Mouse (Mus musculus) liver, embryonic 11.5 days (tissue): Measurements from ENCODE around the gene F7. TPM values are rescaled to one million over a fixed set of nuclear protein-coding genes. Genes with fewer than 3 reads are reported as not detected.

Experiments used
- ATAC-seq: fragments of 200-750 bp; cut with Nextera tagmentation; replicated peaks from 2 replicates; pipeline ENCODE4 v1.8.0; 2017; ENCODE audit warnings: moderate number of reproducible peaks, mild to moderate bottlenecking, moderate TSS enrichment, moderate library complexity; ENCODE audit not compliant: low FRiP score
- DNase-seq: peaks from one replicate; pipeline ENCODE4 v3.0.0-alpha.2; 2017; ENCODE audit warnings: low spot score
- H3K27ac ChIP-seq: fragments of 300-500 bp; sonication (generic); 2 replicates; pipeline ENCODE4 v1.5.1; 2014; ENCODE audit warnings: mild to moderate bottlenecking, low read depth, low read length, control low read depth
- H3K27me3 ChIP-seq: fragments of 300-500 bp; sonication (generic); replicated peaks from 2 replicates; pipeline ENCODE4 v1.6.1; 2014; ENCODE audit warnings: low read length, mixed read lengths; ENCODE audit not compliant: control insufficient read depth, insufficient read depth
- H3K36me3 ChIP-seq: fragments of 300-500 bp; sonication (generic); 2 replicates; pipeline ENCODE4 v1.6.1; 2014; ENCODE audit warnings: mild to moderate bottlenecking, low read length, moderate library complexity, mixed read lengths; ENCODE audit not compliant: control insufficient read depth, insufficient read depth
- H3K4me1 ChIP-seq: fragments of 300-500 bp; sonication (generic); replicated peaks from 2 replicates; pipeline ENCODE4 v1.6.1; 2014; ENCODE audit warnings: low read length, mixed read lengths; ENCODE audit not compliant: control insufficient read depth, insufficient read depth
- H3K4me2 ChIP-seq: fragments of 300-500 bp; sonication (generic); 2 replicates; pipeline ENCODE4 v1.6.1; 2014; ENCODE audit warnings: mild to moderate bottlenecking, control low read depth, moderate library complexity
- H3K4me3 ChIP-seq: fragments of 300-500 bp; sonication (generic); 2 replicates; pipeline ENCODE4 v1.5.1; 2014; ENCODE audit warnings: low read depth, low read length, control low read depth
- H3K9ac ChIP-seq: fragments of 300-500 bp; sonication (generic); 2 replicates; pipeline ENCODE4 v1.6.1; 2014; ENCODE audit warnings: low read depth, low read length, control low read depth
- H3K9me3 ChIP-seq: fragments of 300-500 bp; sonication (generic); 2 replicates; pipeline ENCODE4 v1.6.1; 2016; ENCODE audit warnings: low read length, inconsistent platforms, mixed read lengths; ENCODE audit not compliant: control insufficient read depth
- WGBS: fragments of 180-500 bp; shearing (Covaris S2); extraction: QIAGEN DNeasy Blood & Tissue Kit; methylation state at CpG from one replicate; pipeline ENCODE4 v1.1.7; 2014; 5-methylcytosine and 5-hydroxymethylcytosine counted together
- polyA plus RNA-seq: library from polyadenylated mRNA; unstranded; fragments of >200 nt; fragmentation: Nextera tagmentation; extraction: Ambion mirVana; gene quantifications from 2 replicates; pipeline ENCODE4 v1.2.1, GENCODE M21; 2014

F7 gene
- polyA plus RNA-seq: 2.9 and 3.8 TPM in 2 replicates

DNA sequence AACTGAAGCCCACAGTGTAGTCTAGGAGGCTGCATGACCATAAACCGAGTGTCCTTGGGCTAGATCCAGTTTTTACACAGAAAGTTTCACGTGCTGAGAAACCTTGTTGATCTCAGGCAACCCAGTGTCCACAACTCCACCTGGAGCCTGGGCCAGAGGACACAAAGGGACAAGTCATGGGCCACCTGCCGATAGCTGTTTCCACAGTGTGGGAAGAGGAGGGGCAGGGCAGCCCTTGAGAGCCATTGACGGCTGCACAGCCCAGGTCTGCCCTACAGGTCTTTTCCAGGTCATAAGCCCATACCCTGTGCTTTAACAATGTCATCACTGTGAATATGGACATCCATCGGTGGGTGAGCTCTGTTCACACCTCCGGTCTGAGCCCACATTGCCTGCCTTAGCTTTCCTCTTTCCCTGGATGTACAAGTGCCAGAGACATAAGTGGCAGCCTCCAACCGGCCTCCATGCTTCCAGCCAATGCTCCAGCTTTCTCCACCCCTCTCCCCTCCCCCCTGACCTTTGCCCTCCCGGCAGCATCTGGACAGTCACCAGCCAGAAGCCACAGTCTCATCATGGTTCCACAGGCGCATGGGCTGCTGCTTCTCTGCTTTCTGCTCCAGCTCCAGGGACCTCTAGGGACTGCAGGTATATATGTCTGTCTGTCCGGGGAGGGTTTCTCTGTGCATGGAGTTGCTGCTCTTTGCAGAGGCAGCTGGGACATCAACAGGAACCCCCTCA lies at the start of gene F7:
Gene F7 (plus strand): TSS at position 548 of the 738 bp plus-strand sequence.
- 57% methylated on average over 10 of the region's 10 CpGs for WGBS
- Histone ChIP-seq H3K9me3 (no peaks in the 10 kb centered on the region), H3K4me3 (no peak within 1 kb of the TSS; the same call in 1 of the 2 replicates), H3K27me3 (0 out of 2 replicates have a peak, but pooled peaks cover 4% of the 10 kb centered on the region), H3K4me2 (peak within 1 kb of the TSS; percentile 33; the same call in 1 of the 2 replicates), H3K36me3 (no peaks in the 10 kb centered on the region), H3K9ac (no peak within 1 kb of the TSS), H3K27ac (no peak within 1 kb of the TSS), H3K4me1 (no peaks in the 10 kb centered on the region)
- ATAC-seq: no peak; the same call in 1 of the 2 replicates
- no peak for DNase-seq

GRCm38 (mm10) chr8:12976290-12976689 lies 49.5 kb upstream of the F7 start:
- 63% methylated on average over 11 of the region's 11 CpGs for WGBS
- Histone ChIP-seq H3K4me1 (peaks cover 4% of the 10 kb centered on the region), H3K27me3 (0 out of 2 replicates have a peak, but pooled peaks cover 3% of the 10 kb centered on the region), H3K36me3 (no peaks in the 10 kb centered on the region; the same call in 1 of the 2 replicates), H3K9ac (no peak overlapping the region), H3K9me3 (no peaks in the 10 kb centered on the region), H3K4me3 (no peak overlapping the region), H3K4me2 (no peak overlapping the region), H3K27ac (no peak overlapping the region)
- ATAC-seq (no peak), DNase-seq (no peak)

GRCm38 (mm10) chr8:12976723-12977122 lies 49.1 kb upstream of the F7 start:
- WGBS: 33% methylated on average over 5 of the region's 5 CpGs
- DNase-seq: no peak
- no peak overlapping the region for H3K4me3 ChIP-seq
- H3K4me2 ChIP-seq: peak overlapping the region; percentile 23; the same call in 1 of the 2 replicates
- no peak for ATAC-seq
- H3K36me3 ChIP-seq: no peaks in the 10 kb centered on the region; the same call in 1 of the 2 replicates
- H3K9ac ChIP-seq: no peak overlapping the region
- H3K9me3 ChIP-seq: no peaks in the 10 kb centered on the region
- H3K27ac ChIP-seq: no peak overlapping the region
- peaks cover 4% of the 10 kb centered on the region for H3K4me1 ChIP-seq
- H3K27me3 ChIP-seq: 0 out of 2 replicates have a peak, but pooled peaks cover 3% of the 10 kb centered on the region

- Histone ChIP-seq H3K27me3 (0 out of 2 replicates have a peak, but pooled peaks cover 3% of the 10 kb centered on the region), H3K27ac (no peak overlapping the region)
These were observed 48.5 kb upstream of the F7 start for GRCm38 (mm10) chr8:12977325-12977724.

DNA sequence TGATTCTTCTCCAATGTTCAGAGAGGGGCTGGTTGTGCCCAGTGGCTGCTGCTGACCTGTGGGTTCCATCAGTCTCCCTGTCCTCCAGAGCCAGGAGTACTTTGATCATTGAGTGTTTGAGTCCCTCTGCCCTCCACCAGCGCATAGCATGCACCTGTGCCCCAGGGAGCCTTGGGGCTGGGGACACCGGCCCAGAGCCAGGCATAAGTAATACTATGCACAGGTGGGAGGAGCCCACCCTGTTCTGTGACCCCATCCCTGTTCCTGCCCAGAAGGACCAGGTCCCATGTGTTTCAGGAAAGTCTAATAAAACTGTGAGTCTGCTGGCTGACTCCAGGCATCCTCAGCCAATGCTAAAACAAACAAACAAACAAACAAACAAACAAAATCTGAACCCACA lies 47.5 kb upstream of the F7 start:
- Histone ChIP-seq H3K27me3 (0 out of 2 replicates have a peak, but pooled peaks cover 3% of the 10 kb centered on the region), H3K4me2 (no peak overlapping the region), H3K36me3 (no peaks in the 10 kb centered on the region; the same call in 1 of the 2 replicates), H3K4me3 (no peak overlapping the region), H3K27ac (no peak overlapping the region), H3K4me1 (peaks cover 4% of the 10 kb centered on the region), H3K9me3 (no peaks in the 10 kb centered on the region), H3K9ac (no peak overlapping the region)
- 48% methylated on average over 2 of the region's 2 CpGs for WGBS
- no peak for ATAC-seq
- DNase-seq: no peak

More at GRCm38 (mm10) chr8:12977325-12977724, 48.5 kb upstream of the F7 start:
- peak overlapping the region; percentile 23; the same call in 1 of the 2 replicates for H3K4me2 ChIP-seq
- peaks cover 4% of the 10 kb centered on the region for H3K4me1 ChIP-seq
- ATAC-seq (no peak), DNase-seq (no peak)
- WGBS: 44% methylated on average over 12 of the region's 12 CpGs
- H3K9ac ChIP-seq: no peak overlapping the region
- H3K9me3 ChIP-seq: no peaks in the 10 kb centered on the region
- no peaks in the 10 kb centered on the region; the same call in 1 of the 2 replicates for H3K36me3 ChIP-seq
- no peak overlapping the region for H3K4me3 ChIP-seq

GRCm38 (mm10) chr8:12978726-12979125 lies 47.1 kb upstream of the F7 start:
- no peaks in the 10 kb centered on the region for H3K9me3 ChIP-seq
- peak; percentile 48; the same call in 1 of the 2 replicates for ATAC-seq
- DNase-seq: no peak
- H3K4me2 ChIP-seq: no peak overlapping the region
- no peak overlapping the region for H3K9ac ChIP-seq
- H3K4me1 ChIP-seq: peaks cover 4% of the 10 kb centered on the region
- no peaks in the 10 kb centered on the region; the same call in 1 of the 2 replicates for H3K36me3 ChIP-seq
- 27% methylated on average over 5 of the region's 5 CpGs for WGBS
- H3K27me3 ChIP-seq: 0 out of 2 replicates have a peak, but pooled peaks cover 3% of the 10 kb centered on the region
- no peak overlapping the region for H3K27ac ChIP-seq
- H3K4me3 ChIP-seq: no peak overlapping the region

DNA sequence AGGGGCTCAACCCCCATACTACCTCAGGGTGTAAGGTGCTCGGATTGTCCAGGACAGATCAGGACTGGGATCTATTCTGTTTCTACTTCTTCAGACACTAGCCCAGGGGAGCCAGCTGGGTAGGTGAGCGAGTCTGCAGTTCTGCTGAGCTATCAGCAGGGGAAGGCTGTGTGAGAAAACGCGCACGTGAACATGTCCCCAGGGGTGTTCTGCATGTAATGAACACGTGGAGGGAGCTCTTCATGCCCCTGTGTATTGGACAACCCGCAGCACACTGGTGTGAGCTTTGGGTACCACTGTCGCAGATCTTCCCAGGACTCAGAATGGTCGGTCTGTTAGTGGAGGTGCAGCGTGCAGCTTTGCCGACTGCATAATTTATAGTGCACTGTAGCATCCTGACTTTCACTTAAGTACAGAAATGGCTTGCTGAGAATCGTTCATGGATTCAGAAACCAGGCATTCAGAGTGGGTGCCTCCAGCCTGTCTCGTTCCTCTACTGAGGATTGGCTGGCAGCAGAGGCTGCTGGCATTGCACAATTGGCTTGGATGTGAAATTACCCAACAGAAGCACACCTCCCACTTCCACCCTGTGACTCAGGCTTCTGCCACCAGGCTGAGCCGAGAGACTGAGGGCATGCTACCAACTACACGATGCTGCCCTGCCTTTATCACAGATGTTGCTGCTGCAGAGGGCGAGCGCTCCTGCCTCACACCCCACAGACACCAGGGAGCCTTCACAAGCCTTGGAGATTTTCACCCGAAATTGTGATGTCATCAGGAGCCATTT lies 42.0 kb upstream of the F7 start:
- H3K27me3 ChIP-seq: no peaks in the 10 kb centered on the region
- ATAC-seq: no peak

GRCm38 (mm10) chr8:12984601-12985243 lies 41.1 kb upstream of the F7 start:
- H3K4me2 ChIP-seq: no peak overlapping the region
- no peaks in the 10 kb centered on the region for H3K36me3 ChIP-seq
- no peaks in the 10 kb centered on the region for H3K4me1 ChIP-seq
- no peak for ATAC-seq
- no peak overlapping the region for H3K27ac ChIP-seq
- H3K27me3 ChIP-seq: no peaks in the 10 kb centered on the region
- no peak overlapping the region for H3K4me3 ChIP-seq
- DNase-seq: no peak
- 81% methylated on average over 17 of the region's 17 CpGs for WGBS
- H3K9me3 ChIP-seq: no peaks in the 10 kb centered on the region
- no peak overlapping the region for H3K9ac ChIP-seq

More for the DNA sequence above, 42.0 kb upstream of the F7 start:
- H3K27ac ChIP-seq: no peak overlapping the region
- WGBS: 74% methylated on average over 18 of the region's 18 CpGs
- H3K4me1 ChIP-seq: no peaks in the 10 kb centered on the region
- no peak overlapping the region for H3K9ac ChIP-seq
- H3K36me3 ChIP-seq: no peaks in the 10 kb centered on the region
- no peak for DNase-seq
- no peaks in the 10 kb centered on the region for H3K9me3 ChIP-seq
- H3K4me3 ChIP-seq: no peak overlapping the region
- H3K4me2 ChIP-seq: no peak overlapping the region
